Mouse (Mus musculus) stomach, embryonic 14.5 days (tissue): ENCODE measurements around the gene Gramd1a. TPM values are rescaled to one million over a fixed set of nuclear protein-coding genes. Genes with fewer than 3 reads are reported as not detected.

ENCODE experiments used
- ATAC-seq: fragments of 200-750 bp; cut with Nextera tagmentation; 2 replicates; pipeline ENCODE4 v1.8.0; 2017; ENCODE audit warnings: low read depth, moderate TSS enrichment; ENCODE audit not compliant: insufficient number of reproducible peaks, insufficient read depth, low FRiP score
- H3K27ac ChIP-seq: fragments of 300-500 bp; sonication (generic); 2 replicates; pipeline ENCODE4 v1.5.1; 2014; ENCODE audit warnings: mild to moderate bottlenecking, low read length, moderate library complexity, mixed read lengths
- H3K27me3 ChIP-seq: fragments of 300-500 bp; sonication (generic); 2 replicates; pipeline ENCODE4 v1.6.1; 2014; ENCODE audit warnings: low read length, control low read depth, mixed read lengths; ENCODE audit not compliant: control insufficient read depth, insufficient read depth
- H3K36me3 ChIP-seq: fragments of 300-500 bp; sonication (generic); 2 replicates; pipeline ENCODE4 v1.6.1; 2014; ENCODE audit warnings: mild to moderate bottlenecking, control low read depth, low read length, moderate library complexity, mixed read lengths; ENCODE audit not compliant: control insufficient read depth, insufficient read depth
- H3K4me1 ChIP-seq: fragments of 300-500 bp; sonication (generic); 2 replicates; pipeline ENCODE4 v1.6.1; 2014; ENCODE audit warnings: low read length, control low read depth, mixed read lengths; ENCODE audit not compliant: control insufficient read depth, insufficient read depth
- H3K4me2 ChIP-seq: fragments of 300-500 bp; sonication (generic); replicated peaks from 2 replicates; pipeline ENCODE4 v1.6.1; 2014; ENCODE audit warnings: low read depth, low read length, control low read depth
- H3K4me3 ChIP-seq: fragments of 300-500 bp; sonication (generic); 2 replicates; pipeline ENCODE4 v1.5.1; 2014; ENCODE audit warnings: low read depth, low read length, control low read depth
- H3K9ac ChIP-seq: fragments of 300-500 bp; sonication (generic); replicated peaks from 2 replicates; pipeline ENCODE4 v1.6.1; 2014; ENCODE audit warnings: low read depth, mild to moderate bottlenecking, control low read depth, low read length, moderate library complexity, mixed read lengths
- H3K9me3 ChIP-seq: fragments of 300-500 bp; sonication (generic); 2 replicates; pipeline ENCODE4 v1.6.1; 2016; ENCODE audit warnings: low read depth, low read length, control low read depth; ENCODE audit not compliant: control insufficient read depth
- WGBS: fragments of 180-500 bp; shearing (Covaris S2); extraction: QIAGEN DNeasy Blood & Tissue Kit; methylation state at CpG from one replicate; pipeline ENCODE4 v1.1.7; 2014; 5-methylcytosine and 5-hydroxymethylcytosine counted together
- polyA plus RNA-seq: library from polyadenylated mRNA; unstranded; fragments of >200 nt; fragmentation: Nextera tagmentation; extraction: Ambion mirVana; gene quantifications from 2 replicates; pipeline ENCODE4 v1.2.1, GENCODE M21; 2014

Gene Gramd1a
- polyA plus RNA-seq, 1 experiment from 2014 or later, result 62.1 TPM

DNA sequence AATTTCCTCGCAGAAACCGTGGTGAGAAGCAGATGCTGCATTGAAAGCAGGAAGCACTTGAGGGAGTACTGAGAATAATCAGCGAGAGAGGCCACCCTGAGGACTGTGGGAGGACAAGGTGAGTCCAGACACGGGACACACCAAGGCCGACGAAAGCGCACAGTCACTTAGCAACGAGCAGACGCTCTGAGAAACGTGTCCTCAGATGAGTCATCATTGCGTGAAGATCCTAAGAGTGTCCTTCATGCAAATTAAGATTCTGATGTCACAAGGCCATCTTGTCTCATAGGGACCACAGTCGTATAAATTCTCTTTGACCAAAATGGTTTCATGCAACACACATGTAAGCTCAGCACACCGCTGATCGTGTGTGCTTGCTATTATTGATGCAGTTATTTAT, 54.9 kb downstream of the Gramd1a start:
- WGBS, result 74% methylated on average over 14 of the region's 14 CpGs

DNA sequence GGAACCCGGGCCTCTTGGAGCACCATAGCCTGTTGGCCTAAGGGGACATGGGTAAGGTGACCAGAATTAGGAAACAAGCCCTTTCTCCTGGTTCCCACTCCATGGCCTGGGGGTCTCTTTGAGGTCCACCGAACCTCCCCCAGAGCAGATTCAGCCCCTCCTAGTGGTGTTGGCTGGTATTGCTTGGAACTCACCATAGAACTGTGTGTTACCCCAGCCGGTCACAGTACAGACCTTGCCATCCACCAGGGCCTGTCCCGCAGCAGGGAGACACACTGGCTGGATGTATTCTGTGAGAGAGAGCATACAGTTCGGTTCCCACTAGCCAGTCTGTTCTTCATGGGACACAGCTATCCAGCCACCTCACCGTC, 56.1 kb downstream of the Gramd1a start:
- H3K4me1 ChIP-seq, result no peaks in the 10 kb centered on the region
- H3K27me3 ChIP-seq, result no peaks in the 10 kb centered on the region
- no peak for ATAC-seq
- H3K36me3 ChIP-seq, result no peaks in the 10 kb centered on the region
- H3K9ac ChIP-seq, result no peak overlapping the region
- no peak overlapping the region for H3K27ac ChIP-seq
- WGBS, result 87% methylated on average over 6 of the region's 6 CpGs
- H3K9me3 ChIP-seq, result no peaks in the 10 kb centered on the region
- no peak overlapping the region for H3K4me2 ChIP-seq
- no peak overlapping the region for H3K4me3 ChIP-seq

More for the DNA sequence above, 54.9 kb downstream of the Gramd1a start:
- ATAC-seq, result no peak
- H3K4me3 ChIP-seq, result no peak overlapping the region
- no peak overlapping the region for H3K4me2 ChIP-seq
- H3K9ac ChIP-seq, result no peak overlapping the region
- H3K27ac ChIP-seq, result no peak overlapping the region
- no peaks in the 10 kb centered on the region for H3K4me1 ChIP-seq
- H3K36me3 ChIP-seq, result no peaks in the 10 kb centered on the region
- H3K27me3 ChIP-seq, result no peaks in the 10 kb centered on the region
- H3K9me3 ChIP-seq, result no peaks in the 10 kb centered on the region

DNA sequence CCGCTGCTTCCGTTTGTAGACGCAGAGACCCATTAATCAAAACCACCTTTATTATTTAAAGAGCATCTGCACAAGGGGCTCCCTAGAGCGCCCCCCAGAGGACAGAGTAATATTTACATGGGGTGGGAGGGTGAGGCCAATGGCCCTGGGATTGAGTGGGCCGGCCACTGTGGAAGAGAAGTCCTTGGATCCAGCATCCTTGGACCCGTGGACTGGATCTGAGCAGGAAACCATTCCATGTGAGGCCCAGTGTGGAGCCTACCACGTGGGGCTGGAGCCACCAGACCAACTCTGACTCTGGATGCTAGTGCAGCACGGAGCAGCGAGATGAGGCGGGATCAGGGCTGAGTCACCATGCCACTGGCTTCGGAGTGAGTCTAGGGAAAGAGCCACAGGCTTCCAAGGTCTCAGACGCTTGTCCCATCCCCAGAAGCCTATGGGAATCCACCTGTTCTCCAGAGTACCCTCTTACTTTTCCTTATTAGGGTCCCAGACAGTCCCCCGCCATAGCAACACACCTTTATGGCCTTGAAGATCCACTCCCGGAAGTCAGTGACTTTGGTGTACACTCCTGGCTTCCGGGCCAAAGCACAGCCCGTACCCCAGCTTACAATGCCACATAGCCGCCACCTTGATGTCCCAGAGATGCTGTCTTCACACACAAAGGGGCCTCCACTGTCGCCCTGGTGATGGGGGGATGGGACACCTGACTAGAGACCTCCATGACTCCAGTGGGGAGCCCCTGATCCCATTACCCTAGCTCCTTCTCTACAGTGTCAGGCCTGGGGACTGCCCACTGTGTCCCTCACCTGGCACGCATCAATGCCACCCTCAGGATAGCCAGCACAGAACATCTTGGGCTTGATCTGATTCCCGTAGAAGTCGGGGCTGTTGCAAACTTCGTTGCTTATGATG, 56.7 kb downstream of the Gramd1a start:
- Histone ChIP-seq H3K27me3 (no peaks in the 10 kb centered on the region), H3K4me2 (no peak overlapping the region), H3K36me3 (no peaks in the 10 kb centered on the region), H3K4me1 (no peaks in the 10 kb centered on the region), H3K9me3 (no peaks in the 10 kb centered on the region), H3K9ac (no peak overlapping the region), H3K27ac (no peak overlapping the region), H3K4me3 (no peak overlapping the region)
- WGBS, result 72% methylated on average over 22 of the region's 22 CpGs
- ATAC-seq, result no peak

DNA sequence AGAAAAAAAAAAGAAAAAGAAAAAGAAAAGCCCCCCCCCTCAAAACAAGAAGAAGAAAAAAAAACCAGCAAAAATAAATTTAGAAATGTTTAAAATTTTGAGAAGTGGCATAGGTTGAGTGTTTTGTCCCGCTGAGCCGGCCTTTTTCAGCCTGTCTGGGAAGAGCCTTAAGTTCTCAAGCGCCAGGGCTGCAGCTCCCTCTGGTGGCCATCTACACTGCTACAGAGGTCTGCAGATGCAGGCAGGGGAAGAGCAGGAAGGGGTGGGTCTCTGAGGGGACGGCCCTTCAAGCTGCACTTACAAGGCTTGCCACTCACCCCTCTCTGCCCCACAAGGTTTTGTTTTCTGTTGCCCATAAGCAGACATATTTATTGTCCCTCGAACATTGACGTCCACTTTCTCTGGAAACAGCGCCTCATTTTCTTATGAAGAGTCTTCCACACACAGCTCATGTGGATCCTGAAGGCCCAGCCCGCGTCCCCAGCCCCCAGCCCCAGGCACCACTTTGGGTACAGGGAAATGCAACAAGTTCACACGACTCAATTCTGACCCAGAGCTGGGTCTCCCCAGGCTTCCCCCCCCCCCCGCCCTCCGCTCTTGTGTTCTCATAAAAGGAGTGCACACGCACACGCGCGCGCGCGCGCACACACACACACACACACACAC, 58.0 kb downstream of the Gramd1a start:
- peak overlapping the region; percentile 32 for H3K4me2 ChIP-seq
- 45% methylated on average over 20 of the region's 20 CpGs for WGBS
- peak; percentile 94 for ATAC-seq
- H3K27ac ChIP-seq, result no peak overlapping the region
- H3K9ac ChIP-seq, result no peak overlapping the region
- no peaks in the 10 kb centered on the region for H3K9me3 ChIP-seq
- no peaks in the 10 kb centered on the region for H3K4me1 ChIP-seq
- no peak overlapping the region for H3K4me3 ChIP-seq
- H3K36me3 ChIP-seq, result no peaks in the 10 kb centered on the region
- no peaks in the 10 kb centered on the region for H3K27me3 ChIP-seq

DNA sequence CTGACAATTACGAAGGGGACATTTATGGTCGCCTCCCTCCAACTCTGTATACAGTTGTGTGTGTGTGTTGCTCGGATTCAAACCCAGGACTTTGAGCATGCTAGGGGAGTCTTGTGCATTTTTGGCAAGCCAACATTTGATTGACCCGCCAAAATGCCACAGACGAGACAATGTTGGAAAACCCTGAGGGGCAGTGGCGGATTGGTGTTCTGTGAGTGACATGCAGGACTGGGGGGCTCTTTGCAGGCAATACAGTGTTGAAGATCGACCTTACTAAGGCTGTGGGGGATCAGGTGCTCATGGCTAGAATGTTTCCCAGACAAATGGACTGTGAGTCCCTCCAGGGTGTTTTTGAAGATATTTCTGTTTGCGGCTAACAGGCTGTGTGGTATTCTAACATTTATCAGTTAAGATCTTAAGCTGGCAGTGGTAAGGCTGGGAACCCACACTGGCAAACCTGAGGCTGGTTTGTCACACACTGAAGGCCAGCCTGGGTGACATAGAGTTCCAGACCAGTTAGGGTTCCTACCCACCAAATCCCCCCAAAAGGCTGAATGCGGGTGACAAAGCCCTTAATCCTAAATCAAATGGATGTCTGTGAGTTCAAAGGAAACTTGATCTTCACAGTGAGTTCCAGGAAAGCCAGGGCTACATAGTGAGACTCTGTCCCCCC, 58.7 kb downstream of the Gramd1a start:
- no peaks in the 10 kb centered on the region for H3K9me3 ChIP-seq
- no peaks in the 10 kb centered on the region for H3K36me3 ChIP-seq
- H3K9ac ChIP-seq, result no peak overlapping the region
- no peak for ATAC-seq
- H3K27me3 ChIP-seq, result no peaks in the 10 kb centered on the region
- no peak overlapping the region for H3K4me3 ChIP-seq
- H3K4me2 ChIP-seq, result no peak overlapping the region
- H3K4me1 ChIP-seq, result no peaks in the 10 kb centered on the region
- H3K27ac ChIP-seq, result no peak overlapping the region
- WGBS, result 68% methylated on average over 9 of the region's 9 CpGs

DNA sequence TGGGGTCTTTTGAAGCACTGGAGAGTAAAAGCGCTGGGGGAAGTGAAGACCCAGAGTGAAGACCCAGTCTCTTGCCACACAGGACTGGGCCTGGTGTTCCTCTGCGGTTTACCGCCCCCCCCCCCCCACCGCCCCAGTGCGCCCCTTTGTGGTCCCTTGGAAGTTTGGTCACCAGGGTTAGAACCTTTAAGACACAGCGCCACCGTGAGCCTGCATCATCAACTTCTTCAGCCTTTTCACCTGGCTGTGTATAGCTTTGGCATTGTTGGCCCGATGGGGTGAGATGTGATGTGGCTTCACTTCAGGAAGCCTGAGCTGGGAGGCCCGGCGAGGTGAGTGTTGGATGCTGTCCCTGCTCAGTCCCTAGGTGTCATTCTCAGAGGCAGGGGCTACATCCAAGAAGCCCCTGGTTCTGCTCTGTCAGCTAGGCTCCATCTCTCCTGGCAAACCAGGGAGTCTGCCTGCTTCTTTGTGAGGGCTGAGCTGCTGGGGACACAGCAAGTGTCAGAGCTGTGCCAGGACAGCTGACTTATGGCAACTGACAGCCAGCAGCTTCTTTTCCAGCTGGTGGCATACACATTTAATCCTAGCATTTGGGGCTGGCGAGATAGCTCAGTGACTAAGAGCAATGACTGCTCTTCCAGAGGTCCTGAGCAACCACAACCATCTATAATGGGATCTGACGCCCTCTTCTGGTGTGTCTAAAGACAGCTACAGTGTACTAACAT, 60.8 kb downstream of the Gramd1a start:
- H3K36me3 ChIP-seq, result no peaks in the 10 kb centered on the region
- H3K27me3 ChIP-seq, result no peaks in the 10 kb centered on the region
- H3K9me3 ChIP-seq, result no peaks in the 10 kb centered on the region
- no peak overlapping the region for H3K9ac ChIP-seq
- ATAC-seq, result no peak
- no peak overlapping the region for H3K27ac ChIP-seq
- WGBS, result 28% methylated on average over 12 of the region's 12 CpGs
- no peaks in the 10 kb centered on the region for H3K4me1 ChIP-seq
- H3K4me3 ChIP-seq, result no peak overlapping the region
- no peak overlapping the region for H3K4me2 ChIP-seq

DNA sequence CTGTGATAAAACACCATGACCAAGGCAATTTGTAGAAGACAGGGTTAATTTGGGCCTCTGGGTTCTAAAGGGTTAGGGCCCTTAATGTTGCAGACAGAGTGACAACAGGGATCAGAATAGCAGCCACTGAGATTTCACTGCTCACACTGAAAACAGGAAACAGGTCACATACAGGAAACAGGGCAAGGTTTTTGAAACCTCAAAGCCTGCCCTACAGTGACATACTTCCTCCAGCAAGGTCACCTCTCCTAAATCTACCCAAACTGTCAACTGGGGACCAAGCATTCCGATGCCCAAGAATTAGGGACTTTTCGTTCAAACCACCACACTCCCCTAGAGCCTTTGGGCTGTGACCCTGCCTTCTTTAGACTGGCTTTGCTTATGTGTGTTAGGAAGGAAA, 66.0 kb downstream of the Gramd1a start:
- Histone ChIP-seq H3K4me3 (no peak overlapping the region), H3K4me1 (peaks cover 5% of the 10 kb centered on the region; the same call in 1 of the 2 replicates), H3K4me2 (no peak overlapping the region), H3K27me3 (no peaks in the 10 kb centered on the region), H3K27ac (no peak overlapping the region), H3K9ac (no peak overlapping the region), H3K36me3 (no peaks in the 10 kb centered on the region), H3K9me3 (no peaks in the 10 kb centered on the region)
- ATAC-seq, result no peak
- 80% methylated on average over 2 of the region's 2 CpGs for WGBS

DNA sequence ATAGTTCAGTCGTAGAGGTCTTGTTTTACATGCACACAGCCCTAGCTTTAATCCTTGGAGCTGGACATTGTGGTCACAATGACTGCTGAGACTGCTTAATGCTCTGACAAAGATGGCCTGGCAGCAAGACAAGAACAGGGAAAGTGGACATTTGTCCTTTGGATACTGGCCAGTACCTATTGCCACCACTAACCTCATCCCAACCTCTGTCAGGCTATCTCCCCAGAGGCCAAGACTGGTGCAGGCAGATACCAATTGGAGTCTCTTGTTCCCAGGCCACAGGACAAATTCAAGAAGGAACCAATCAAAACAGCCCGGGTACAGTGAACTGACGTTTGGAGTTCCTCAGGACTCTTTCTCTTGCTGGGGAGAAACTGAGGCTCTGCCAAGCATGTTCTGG, 67.5 kb downstream of the Gramd1a start:
- ATAC-seq, result no peak
- Histone ChIP-seq H3K27me3 (no peaks in the 10 kb centered on the region), H3K4me2 (no peak overlapping the region), H3K36me3 (no peaks in the 10 kb centered on the region), H3K9ac (no peak overlapping the region), H3K4me3 (no peak overlapping the region), H3K4me1 (peaks cover 12% of the 10 kb centered on the region; the same call in 1 of the 2 replicates), H3K9me3 (no peaks in the 10 kb centered on the region), H3K27ac (no peak overlapping the region)
- WGBS, result 73% methylated on average over 3 of the region's 3 CpGs
